Mouse (Mus musculus) kidney, postnatal 4 days (tissue): ENCODE results near the gene Vmn1r4.

Source experiments
- DNase-seq, 2 experiments: peaks; one replicate each; pipeline ENCODE4 v3.0.0; 2021; ENCODE audit warnings: mixed read lengths in 2 of 2

Vmn1r4 gene

DNA sequence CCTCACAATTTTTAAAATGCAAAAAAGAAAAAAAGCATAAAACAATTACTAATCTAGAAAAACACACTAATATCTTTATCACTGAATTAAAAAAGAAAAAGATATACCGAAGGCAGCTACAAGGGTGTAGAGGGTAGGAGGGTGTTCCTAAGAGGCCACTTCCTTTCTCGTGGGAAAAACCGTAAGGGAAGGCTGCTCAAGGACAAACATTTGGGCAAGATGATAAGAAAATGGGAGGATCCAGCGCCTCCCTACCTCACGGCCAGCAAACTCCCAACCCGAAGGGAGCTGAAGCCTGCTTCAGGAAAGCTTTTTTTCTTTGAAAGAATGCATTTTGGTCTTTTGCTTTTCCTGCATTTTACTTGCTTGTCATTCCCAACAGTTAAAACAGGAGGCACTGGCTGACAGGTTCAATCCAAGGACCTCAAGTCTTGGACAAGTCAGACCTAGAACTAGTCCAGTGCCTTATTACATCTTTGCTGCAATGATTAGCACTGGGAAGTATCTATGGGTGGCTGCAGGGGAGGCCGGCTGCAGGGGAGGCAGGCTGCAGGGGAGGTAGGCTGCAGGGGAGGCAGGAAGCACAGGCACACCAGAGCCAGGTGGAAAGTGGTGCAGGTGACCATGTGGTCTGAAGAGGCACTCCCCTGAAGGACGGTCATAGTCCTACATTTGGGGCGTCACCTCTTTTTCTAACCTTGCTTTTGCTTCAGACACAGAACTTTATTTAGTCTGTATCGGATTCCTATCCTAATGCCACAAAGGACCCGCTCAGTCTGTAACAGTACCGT is 6.0 kb upstream of the Vmn1r4 start:
- DNase-seq, result peak in 1 of 2 experiments; percentile 11

DNA sequence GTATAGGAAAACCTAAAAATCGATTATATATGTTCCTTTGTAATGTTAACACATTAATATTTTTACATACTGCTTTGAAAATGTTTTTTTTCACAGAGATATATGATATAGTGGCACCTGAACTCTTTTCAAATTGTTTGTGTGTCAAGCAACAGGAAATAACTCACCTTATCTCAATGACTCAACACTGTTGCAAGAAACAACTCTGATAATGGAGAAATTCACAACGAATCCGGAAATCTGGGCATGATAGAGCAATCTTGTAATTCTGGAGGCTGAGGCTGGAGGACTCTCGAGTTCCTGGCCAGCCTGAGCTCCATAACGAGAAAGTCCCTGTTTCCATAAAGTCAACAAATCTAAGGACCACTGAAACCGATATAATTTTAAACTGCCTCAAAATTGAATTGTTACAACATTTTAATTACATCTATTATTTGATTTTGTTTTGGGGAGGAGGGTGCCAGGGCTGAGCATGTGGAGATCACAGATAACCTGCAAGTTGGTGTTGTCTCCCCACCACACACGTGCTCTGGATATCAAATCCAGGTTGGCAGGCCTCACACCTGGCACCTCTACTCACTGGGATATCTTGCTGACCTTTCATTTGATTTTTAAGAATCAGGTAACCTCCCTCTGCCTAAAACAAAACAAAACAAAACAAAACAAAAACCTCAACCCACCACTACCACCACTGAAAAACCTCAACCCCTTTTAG is 4.3 kb upstream of the Vmn1r4 start:
- DNase-seq, result no peak

DNA sequence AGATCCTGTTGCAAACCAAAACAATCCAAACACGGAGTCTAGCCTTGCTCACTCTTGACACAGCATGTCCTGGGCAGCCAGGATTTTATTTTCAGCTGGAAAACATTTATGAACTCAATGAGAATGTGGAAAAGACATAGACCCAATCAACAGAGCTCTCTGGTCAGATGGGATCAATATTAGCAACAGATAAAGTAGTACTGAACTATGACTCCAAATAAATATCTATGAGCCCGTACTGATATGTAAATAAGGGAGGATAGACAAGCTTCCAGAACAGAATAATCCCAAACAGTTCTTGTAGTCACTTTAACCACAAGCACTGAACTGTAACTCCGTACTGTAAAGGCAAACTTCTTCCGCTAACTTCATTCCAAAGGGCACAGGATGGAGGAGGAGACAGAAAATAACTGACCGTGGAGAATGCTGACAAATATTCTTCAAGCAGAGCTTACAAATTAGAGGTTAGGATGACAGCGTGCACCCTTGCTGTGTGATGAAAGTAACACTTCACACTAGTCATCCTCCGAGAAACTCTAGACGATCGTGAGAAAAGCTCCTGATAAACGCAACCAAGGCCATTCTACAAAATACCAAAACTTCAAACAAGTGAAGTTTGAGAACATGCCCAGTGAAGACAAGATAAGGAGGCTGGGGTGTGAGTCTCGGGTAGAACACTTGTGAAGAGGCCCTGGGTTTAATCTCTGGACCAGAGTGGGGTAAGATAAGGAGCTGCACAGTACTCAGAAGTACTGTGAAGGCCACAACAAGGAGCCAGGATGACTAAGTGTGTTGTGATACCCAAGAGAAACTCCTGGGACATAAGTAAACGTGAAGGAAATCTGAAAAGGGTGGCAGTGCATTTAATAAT is 3.4 kb upstream of the Vmn1r4 start:
- DNase-seq, result peak in 1 of 2 experiments; percentile 8

DNA sequence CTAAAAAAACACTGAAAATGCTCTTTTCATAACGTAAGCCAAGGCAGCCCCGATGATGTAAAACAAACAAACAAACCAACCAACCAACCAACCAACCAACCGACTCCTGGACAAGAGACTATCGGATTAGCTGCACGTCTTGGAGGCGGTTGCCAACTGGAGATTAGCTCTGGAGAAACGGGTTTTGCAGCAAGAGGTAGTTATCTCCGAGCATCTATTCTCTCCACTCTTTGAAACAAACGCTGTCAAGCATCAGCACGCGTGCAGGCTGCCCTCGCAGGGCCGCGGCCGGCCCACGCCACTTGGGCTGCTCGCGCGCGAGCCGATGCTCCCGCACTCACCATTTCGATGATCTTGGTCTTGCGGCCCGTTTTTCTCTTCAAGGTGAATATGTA is 487 bp upstream of the Vmn1r4 start:
- no peak for DNase-seq

DNA sequence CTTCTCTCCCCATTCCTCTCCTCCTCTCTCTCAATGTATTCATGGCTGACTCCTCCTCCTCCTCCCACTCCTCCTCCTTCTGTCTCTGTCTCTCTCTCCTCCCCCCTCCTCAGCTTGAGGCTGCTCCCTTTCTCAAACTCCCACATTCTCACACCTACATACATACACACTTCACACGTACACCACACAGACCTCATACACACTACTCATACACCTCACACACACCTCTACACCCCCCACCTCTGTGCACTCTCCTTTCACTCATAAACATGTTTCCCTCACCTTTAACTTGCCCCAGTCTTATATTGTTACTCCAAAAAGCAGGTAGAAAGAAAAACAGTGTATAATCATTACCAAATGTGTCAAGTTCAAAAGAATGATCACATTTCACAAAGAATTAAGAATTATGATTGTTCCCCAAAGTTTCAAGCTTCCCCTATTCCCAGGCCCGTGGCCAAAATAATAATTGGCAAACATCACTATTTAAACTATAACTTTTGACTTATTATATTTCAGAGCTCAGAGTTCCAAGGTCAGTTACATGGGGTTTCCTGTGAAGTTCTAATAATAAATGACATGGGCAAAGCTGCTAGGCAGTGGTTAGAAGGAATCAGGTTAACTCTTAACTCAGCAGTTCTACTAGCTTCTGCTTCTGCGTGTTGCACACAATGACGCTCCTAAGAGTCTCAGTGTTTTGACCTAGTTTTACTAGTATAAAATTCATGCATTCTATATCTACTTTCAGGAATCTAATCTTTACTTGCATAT is 8.0 kb downstream of the Vmn1r4 start:
- DNase-seq, result no peak

DNA sequence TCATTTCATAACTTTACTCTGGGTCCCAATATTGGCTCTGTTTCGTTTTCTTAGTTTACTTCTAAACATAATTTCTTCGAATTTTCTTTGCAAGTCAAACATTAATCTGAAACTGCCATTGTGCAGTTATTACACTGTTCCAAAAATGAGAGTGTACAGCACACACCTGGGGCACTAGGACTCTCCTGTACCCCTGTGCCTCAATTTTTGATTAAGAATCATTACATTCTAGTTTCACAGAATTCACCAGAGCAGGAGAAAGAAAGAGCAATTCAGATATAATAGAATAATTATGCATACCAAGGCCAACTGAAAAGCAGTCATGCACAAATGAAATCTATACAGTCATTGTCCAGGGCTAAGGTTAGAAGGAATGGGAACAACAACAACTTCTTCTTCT is 8.6 kb downstream of the Vmn1r4 start:
- no peak for DNase-seq

DNA sequence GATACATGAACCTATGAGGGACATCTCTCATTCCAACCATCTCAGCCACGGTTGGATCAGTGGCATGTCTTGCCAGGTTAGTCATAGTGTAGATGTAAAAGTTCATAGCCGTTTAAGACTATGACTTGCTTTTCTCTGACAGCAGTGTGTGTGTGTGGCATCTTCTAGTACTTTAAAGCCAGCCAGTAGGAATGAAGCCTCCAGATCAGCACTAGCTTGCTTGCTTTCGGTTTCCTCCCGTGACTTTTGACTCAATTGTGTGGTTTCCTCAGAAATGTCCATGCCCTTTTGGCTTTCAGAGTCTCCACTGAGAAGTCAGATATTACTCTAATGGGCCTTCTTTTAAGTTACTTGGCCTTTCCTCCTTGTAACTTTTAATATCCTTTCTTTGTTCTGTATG is 10.6 kb downstream of the Vmn1r4 start:
- no peak for DNase-seq

DNA sequence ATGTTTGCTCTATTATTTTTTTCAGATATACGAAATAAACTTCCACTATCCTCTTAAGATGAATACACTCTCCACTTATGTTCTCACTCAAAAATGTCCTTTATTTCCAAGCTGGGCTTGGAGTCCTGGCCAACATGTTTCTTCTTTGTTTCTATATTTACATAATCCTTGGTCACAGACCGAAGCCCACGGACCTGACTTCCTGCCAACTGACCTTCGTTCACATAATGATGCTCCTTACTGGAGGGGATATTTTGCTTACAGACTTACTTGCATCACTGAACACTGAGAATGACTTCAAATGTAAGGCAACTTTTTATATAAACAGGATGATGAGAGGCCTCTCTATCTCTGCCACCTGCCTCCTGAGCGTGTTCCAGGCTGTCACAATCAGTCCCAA is 32.6 kb downstream of the Vmn1r4 start:
- DNase-seq, result peak; percentile 30 to 54

DNA sequence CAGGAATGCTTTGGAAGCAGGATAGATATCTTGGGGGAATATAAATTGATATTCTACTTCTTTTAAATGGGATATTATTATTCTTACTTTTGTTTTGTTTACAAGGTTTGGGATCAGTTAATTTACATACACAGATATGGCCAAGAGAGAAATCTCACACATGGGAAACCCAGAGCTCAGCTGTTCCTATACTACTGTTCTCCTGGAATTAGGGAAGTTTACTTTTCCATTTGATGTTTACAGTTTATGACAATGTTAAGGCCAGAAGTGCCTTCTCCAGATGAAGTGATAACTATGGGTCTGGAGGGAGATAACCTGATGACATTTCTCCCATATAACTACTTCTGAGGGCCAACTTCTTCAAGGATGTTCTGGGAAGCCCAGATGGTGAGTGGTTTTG is 46.2 kb downstream of the Vmn1r4 start, which contains the start of gene Vmn1r5:
Gene Vmn1r5, plus strand, starts transcription at position 301 of the 400 bp plus-strand sequence.
- no peak for DNase-seq

DNA sequence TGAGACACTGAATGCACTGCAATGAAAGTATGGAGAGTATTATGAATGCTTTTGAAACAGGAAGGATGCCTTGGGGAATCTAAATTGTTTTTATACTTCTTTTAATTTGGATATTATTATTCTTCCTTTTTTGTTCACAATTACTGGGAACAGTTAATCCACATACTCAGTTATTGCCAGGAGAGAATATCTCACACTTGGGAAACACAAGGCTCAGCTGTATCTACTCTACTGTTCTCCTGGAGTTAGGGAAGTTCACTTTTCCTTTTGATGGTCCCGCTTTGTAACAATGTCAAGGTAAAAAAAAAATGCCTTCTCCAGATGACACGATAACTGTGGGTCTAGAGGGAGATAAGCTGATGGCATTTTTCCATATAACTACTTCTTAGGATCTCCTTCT is 73.1 kb downstream of the Vmn1r4 start, which contains the start of gene Vmn1r6:
Gene Vmn1r6, plus strand, starts transcription at position 301 of the 400 bp plus-strand sequence.
- no peak for DNase-seq
